Mouse (Mus musculus) intestine, postnatal 0 days (tissue): ENCODE measurements around the gene Grin2b. TPM values are rescaled to one million over a fixed set of nuclear protein-coding genes. Genes with fewer than 3 reads are reported as not detected.

ENCODE experiments used
- ATAC-seq: fragments of 200-750 bp; cut with Nextera tagmentation; 2 replicates; pipeline ENCODE4 v1.8.0; 2017; ENCODE audit warnings: mild to moderate bottlenecking, moderate TSS enrichment, moderate library complexity
- H3K27ac ChIP-seq: fragments of 300-500 bp; sonication (generic); 2 replicates; pipeline ENCODE4 v1.5.1; 2014; ENCODE audit warnings: mild to moderate bottlenecking, low read depth, low read length, moderate library complexity
- H3K27me3 ChIP-seq: fragments of 300-500 bp; sonication (generic); replicated peaks from 2 replicates; pipeline ENCODE4 v1.6.1; 2014; ENCODE audit warnings: low read length, mixed read lengths; ENCODE audit not compliant: control insufficient read depth, insufficient read depth
- H3K36me3 ChIP-seq: fragments of 300-500 bp; sonication (generic); 2 replicates; pipeline ENCODE4 v1.6.1; 2014; ENCODE audit warnings: mild to moderate bottlenecking, moderate library complexity; ENCODE audit not compliant: control insufficient read depth, insufficient read depth
- H3K4me1 ChIP-seq: fragments of 300-500 bp; sonication (generic); replicated peaks from 2 replicates; pipeline ENCODE4 v1.6.1; 2014; ENCODE audit warnings: antibody characterized with exemption, low read length, mixed read lengths; ENCODE audit not compliant: control insufficient read depth, insufficient read depth
- H3K4me2 ChIP-seq: fragments of 300-500 bp; sonication (generic); replicated peaks from 2 replicates; pipeline ENCODE4 v1.6.1; 2014; ENCODE audit warnings: low read depth, mild to moderate bottlenecking, moderate library complexity
- H3K4me3 ChIP-seq: fragments of 300-500 bp; sonication (generic); 2 replicates; pipeline ENCODE4 v1.5.1; 2014; ENCODE audit warnings: low read depth, low read length
- H3K9ac ChIP-seq: fragments of 300-500 bp; sonication (generic); 2 replicates; pipeline ENCODE4 v1.6.1; 2014; ENCODE audit warnings: mild to moderate bottlenecking, low read depth, low read length
- H3K9me3 ChIP-seq: fragments of 300-500 bp; sonication (generic); 2 replicates; pipeline ENCODE4 v1.6.1; 2016; ENCODE audit warnings: mixed run types; ENCODE audit not compliant: control insufficient read depth
- CTCF ChIP-seq: sonication (generic); IDR thresholded peaks from 2 replicates; pipeline ENCODE4 v1.5.1; 2016; ENCODE audit warnings: low read depth, mild to moderate bottlenecking, control low read depth, antibody characterized with exemption, moderate library complexity
- WGBS: fragments of 180-500 bp; shearing (Covaris S2); extraction: QIAGEN DNeasy Blood & Tissue Kit; methylation state at CpG from one replicate; pipeline ENCODE4 v1.1.7; 2014; 5-methylcytosine and 5-hydroxymethylcytosine counted together
- polyA plus RNA-seq: library from polyadenylated mRNA; unstranded; fragments of >200 nt; fragmentation: Nextera tagmentation; extraction: Ambion mirVana; gene quantifications from 2 replicates; pipeline ENCODE4 v1.2.1, GENCODE M21; 2015

Gene Grin2b
- polyA plus RNA-seq, 1 experiment from 2014 or later: not detected

DNA sequence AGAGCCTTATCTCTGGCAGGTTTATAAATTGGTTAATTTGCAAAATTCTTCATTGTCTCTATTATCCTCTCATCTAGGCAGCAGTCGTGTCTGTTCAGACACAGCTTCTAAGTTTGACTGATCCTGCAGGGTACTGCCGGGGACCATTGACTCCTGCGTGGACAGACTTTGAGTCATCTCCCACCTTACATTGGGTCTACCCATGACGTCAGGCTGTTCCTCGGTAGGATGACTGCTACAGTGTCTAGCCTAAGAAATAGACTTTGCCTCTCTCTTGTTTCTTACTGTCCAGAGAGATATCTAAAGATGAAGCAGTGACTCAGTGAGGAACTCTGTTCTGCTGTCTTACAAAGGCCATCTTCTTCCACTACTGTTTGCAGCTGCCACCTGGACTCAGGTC, 229.0 kb downstream of the Grin2b start:
- H3K27me3 ChIP-seq: no peaks in the 10 kb centered on the region
- no peak overlapping the region for H3K9ac ChIP-seq
- TF ChIP-seq CTCF: no peak
- H3K9me3 ChIP-seq: no peaks in the 10 kb centered on the region
- H3K4me3 ChIP-seq: no peak overlapping the region
- no peaks in the 10 kb centered on the region for H3K36me3 ChIP-seq
- no peak overlapping the region for H3K4me2 ChIP-seq
- H3K4me1 ChIP-seq: no peaks in the 10 kb centered on the region
- ATAC-seq: no peak
- no peak overlapping the region for H3K27ac ChIP-seq
- WGBS: 86% methylated on average over 5 of the region's 5 CpGs

DNA sequence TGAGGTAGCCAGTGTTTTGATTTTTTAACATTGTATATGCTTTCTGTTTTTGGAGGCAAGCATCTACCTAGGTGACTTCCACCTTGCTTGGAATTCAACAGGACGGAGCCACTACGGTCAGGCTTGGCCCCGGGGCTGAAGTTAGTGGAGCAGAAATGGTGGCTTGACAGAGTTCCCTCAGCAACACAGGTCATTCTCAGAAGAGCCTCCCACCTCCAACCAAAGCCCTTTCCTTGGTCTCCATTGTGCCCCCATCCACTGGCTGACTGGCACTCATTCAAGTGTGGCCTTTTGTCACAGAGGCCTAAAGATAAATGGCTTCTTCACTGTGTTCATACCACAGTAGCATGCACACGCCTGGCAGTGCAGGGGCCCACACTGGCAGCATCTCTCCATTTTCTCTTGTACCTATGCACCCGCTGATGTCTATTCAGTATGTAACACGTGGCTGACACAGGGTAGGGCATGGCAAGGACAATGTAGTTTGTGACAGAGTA, 230.1 kb downstream of the Grin2b start:
- Histone ChIP-seq H3K27ac (no peak overlapping the region), H3K4me2 (no peak overlapping the region), H3K9me3 (no peaks in the 10 kb centered on the region), H3K27me3 (no peaks in the 10 kb centered on the region), H3K4me3 (no peak overlapping the region), H3K36me3 (no peaks in the 10 kb centered on the region), H3K9ac (no peak overlapping the region), H3K4me1 (no peaks in the 10 kb centered on the region)
- 86% methylated on average over 6 of the region's 6 CpGs for WGBS
- TF ChIP-seq CTCF: no peak
- no peak for ATAC-seq

DNA sequence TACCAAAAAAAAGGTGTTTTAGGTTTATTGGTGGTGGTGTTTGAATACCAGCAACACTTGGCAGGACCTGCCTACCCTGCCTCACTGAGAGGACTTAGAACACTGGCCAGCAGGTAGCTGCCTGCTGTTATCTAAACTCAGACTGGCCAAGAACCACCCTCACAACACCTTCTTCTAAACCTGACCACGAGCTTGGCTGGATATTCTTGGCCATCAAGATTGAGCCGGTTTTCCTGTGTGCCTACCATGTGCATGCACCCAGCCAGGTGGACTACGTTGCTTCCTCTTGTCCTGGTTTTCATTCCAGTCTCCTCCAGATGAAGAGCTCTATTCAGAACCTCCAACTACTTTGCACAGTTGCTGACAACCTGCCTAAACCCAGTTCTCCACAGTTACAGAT, 240.4 kb downstream of the Grin2b start:
- H3K36me3 ChIP-seq: no peaks in the 10 kb centered on the region
- no peak for ATAC-seq
- 84% methylated on average over 3 of the region's 3 CpGs for WGBS
- no peak overlapping the region for H3K27ac ChIP-seq
- H3K9me3 ChIP-seq: no peaks in the 10 kb centered on the region
- H3K9ac ChIP-seq: no peak overlapping the region
- H3K27me3 ChIP-seq: no peaks in the 10 kb centered on the region
- no peak for TF ChIP-seq CTCF
- H3K4me2 ChIP-seq: no peak overlapping the region
- no peaks in the 10 kb centered on the region for H3K4me1 ChIP-seq
- no peak overlapping the region for H3K4me3 ChIP-seq

DNA sequence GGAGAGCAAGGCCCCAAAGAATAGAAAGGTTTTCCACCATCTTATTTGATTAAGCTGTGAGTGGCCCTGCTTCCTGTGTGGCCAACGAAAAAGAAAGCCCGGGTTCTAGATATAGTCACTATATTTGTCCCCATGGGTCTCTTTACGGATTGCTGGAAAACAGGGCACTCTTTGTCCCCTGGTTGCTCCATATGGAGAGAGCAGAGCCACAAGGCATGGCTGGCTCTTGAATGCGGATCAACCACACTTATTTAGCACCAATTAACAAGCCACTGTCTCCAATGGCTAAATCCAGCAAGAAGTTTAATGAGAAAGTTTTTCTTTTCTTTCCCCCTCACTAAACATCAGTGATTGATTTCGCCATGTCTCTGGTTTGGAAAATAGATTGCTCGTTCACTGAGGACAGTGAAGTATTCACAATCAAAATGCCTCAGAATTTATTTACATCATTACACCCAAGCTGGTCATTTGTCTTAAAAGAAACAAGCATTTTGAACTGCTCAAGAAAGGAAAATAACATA, 240.9 kb downstream of the Grin2b start:
- no peaks in the 10 kb centered on the region for H3K9me3 ChIP-seq
- H3K27me3 ChIP-seq: no peaks in the 10 kb centered on the region
- no peak for TF ChIP-seq CTCF
- H3K27ac ChIP-seq: no peak overlapping the region
- H3K36me3 ChIP-seq: no peaks in the 10 kb centered on the region
- H3K9ac ChIP-seq: no peak overlapping the region
- 78% methylated on average over 6 of the region's 6 CpGs for WGBS
- H3K4me1 ChIP-seq: no peaks in the 10 kb centered on the region
- no peak overlapping the region for H3K4me2 ChIP-seq
- ATAC-seq: no peak
- H3K4me3 ChIP-seq: no peak overlapping the region

DNA sequence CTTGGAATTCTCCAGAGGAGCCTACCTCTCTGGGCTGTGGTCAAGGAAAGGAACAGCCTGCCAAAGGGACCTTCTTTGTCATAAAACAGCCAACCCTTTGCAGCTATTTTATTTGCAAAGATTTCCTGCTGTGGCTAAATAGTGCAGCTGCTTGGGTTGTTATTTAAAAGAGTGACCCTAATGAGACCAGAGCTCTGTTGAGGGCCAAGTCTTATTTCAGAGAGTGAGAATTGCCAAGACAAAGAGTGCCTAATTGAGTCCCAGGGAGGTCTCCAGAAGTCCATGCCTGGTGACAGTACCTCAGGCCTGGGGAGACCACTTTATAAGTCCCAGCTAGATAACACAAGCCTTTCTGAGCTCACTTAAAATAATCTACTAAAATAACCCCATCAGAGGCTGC, 255.6 kb downstream of the Grin2b start:
- no peaks in the 10 kb centered on the region for H3K36me3 ChIP-seq
- no peak overlapping the region for H3K9ac ChIP-seq
- TF ChIP-seq CTCF: no peak
- H3K9me3 ChIP-seq: no peaks in the 10 kb centered on the region
- ATAC-seq: no peak
- H3K4me3 ChIP-seq: no peak overlapping the region
- no peaks in the 10 kb centered on the region for H3K4me1 ChIP-seq
- H3K4me2 ChIP-seq: no peak overlapping the region
- H3K27me3 ChIP-seq: no peaks in the 10 kb centered on the region
- no peak overlapping the region for H3K27ac ChIP-seq

DNA sequence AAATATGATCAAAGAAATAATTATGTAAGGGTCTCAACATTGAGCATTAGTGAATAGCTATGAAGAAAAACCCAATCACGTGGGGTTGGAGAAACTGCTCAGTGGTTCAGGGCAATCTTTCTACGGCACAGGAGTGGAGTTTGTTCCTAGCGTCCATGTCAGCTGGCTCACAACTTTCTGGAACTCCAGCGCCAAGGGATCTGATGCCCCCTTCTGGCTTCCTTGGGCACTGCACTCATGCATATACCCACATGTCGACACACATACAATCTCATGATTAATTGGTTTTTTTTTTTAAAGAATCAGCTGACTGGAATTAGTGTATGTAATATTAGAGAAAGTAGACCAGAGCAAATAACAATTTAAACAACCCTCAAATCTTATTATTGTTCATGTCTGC, 258.7 kb downstream of the Grin2b start:
- WGBS: 95% methylated on average over 5 of the region's 5 CpGs
- Histone ChIP-seq H3K4me2 (no peak overlapping the region), H3K9ac (no peak overlapping the region), H3K27me3 (no peaks in the 10 kb centered on the region), H3K4me3 (no peak overlapping the region), H3K27ac (no peak overlapping the region), H3K36me3 (no peaks in the 10 kb centered on the region), H3K4me1 (no peaks in the 10 kb centered on the region), H3K9me3 (no peaks in the 10 kb centered on the region)
- TF ChIP-seq CTCF: no peak
- ATAC-seq: no peak

DNA sequence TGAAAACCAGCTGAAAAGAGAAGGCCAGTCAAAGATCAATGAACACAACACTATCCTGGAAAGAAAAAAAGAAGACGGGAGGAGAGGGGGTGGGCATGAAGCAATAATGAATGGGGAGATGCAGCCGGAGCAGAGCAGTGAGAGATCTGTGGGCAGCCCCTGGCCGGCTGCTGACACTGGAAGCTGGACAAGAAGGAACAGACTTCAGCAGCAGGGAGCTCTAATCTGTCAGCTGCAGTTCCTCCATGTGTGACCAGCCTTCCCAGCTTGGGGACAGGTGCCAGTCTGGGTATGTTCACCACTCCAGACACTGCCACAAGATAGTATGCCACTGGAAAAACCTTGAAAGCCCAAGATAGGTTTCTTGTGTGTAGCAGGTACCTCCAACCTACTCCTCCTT, 261.2 kb downstream of the Grin2b start:
- H3K9ac ChIP-seq: no peak overlapping the region
- no peaks in the 10 kb centered on the region for H3K9me3 ChIP-seq
- H3K4me3 ChIP-seq: no peak overlapping the region
- ATAC-seq: no peak
- 72% methylated on average over 3 of the region's 3 CpGs for WGBS
- no peaks in the 10 kb centered on the region; the same call in 1 of the 2 replicates for H3K27me3 ChIP-seq
- no peak overlapping the region for H3K27ac ChIP-seq
- no peak for TF ChIP-seq CTCF
- no peak overlapping the region for H3K4me2 ChIP-seq
- H3K4me1 ChIP-seq: no peaks in the 10 kb centered on the region
- no peaks in the 10 kb centered on the region for H3K36me3 ChIP-seq
